Comparison of ENCODE assay signal across 11 mouse cellular contexts in genomic region chr17:43361021-43361420, GRCm38 (mm10). TPM values are rescaled to one million over a fixed set of nuclear protein-coding genes. Genes with fewer than 3 reads are reported as not detected.
DNase-seq lines count a peak whose midpoint lies in the region; ATAC-seq and TF ChIP-seq lines count a peak whose summit lies in the region.
"Had no signal": no experiment of that assay in that cellular context is flagged by ENCODE, and none has a peak within 500 bp of the region (broad histone marks: within the 10 kb centered on the region; RNA-seq: fewer than 3 reads in every experiment).

No protein-coding gene starts in this region.

- no peaks in the 10 kb centered on the region for H3K36me3 ChIP-seq in hindbrain, postnatal 0 days (ENCODE audit: insufficient read depth, low read length)
- H3K36me3 ChIP-seq in hindbrain, embryonic 16.5 days (ENCODE audit: control insufficient read depth, insufficient read depth, low read length): no peaks in the 10 kb centered on the region
- no peaks in the 10 kb centered on the region for H3K36me3 ChIP-seq in midbrain, embryonic 13.5 days
- no peaks in the 10 kb centered on the region for H3K36me3 ChIP-seq in midbrain, embryonic 16.5 days (ENCODE audit: control insufficient read depth, insufficient read depth, low read length)
- no peaks in the 10 kb centered on the region for H3K36me3 ChIP-seq in limb, embryonic 14.5 days (ENCODE audit: control insufficient read depth, insufficient read depth, low read length)
- no peaks in the 10 kb centered on the region for H3K36me3 ChIP-seq in thymus, adult 2 months (ENCODE audit: control insufficient read depth, insufficient read depth, low read length)

- 79% methylated on average over 11 of the region's 11 CpGs for WGBS in hindbrain, postnatal 0 days
- 78% methylated on average over 11 of the region's 11 CpGs for WGBS in hindbrain, embryonic 16.5 days
- 87% methylated on average over 11 of the region's 11 CpGs for WGBS in midbrain, embryonic 13.5 days
- 86% methylated on average over 11 of the region's 11 CpGs for WGBS in midbrain, embryonic 16.5 days
- 79% methylated on average over 11 of the region's 11 CpGs for WGBS in limb, embryonic 14.5 days
- 42% methylated on average over 11 of the region's 11 CpGs for WGBS in thymus, adult 2 months

- H3K27me3 ChIP-seq in hindbrain, postnatal 0 days (ENCODE audit: insufficient read depth, low read length): no peaks in the 10 kb centered on the region
- H3K27me3 ChIP-seq in hindbrain, embryonic 16.5 days (replicated peaks; ENCODE audit: control insufficient read depth, insufficient read depth, low read length): no peaks in the 10 kb centered on the region
- no peaks in the 10 kb centered on the region for H3K27me3 ChIP-seq in midbrain, embryonic 13.5 days
- H3K27me3 ChIP-seq in midbrain, embryonic 16.5 days (ENCODE audit: control insufficient read depth, insufficient read depth, low read depth, low read length): no peaks in the 10 kb centered on the region
- H3K27me3 ChIP-seq in limb, embryonic 14.5 days (ENCODE audit: control insufficient read depth, insufficient read depth, low read length): no peaks in the 10 kb centered on the region
- H3K27me3 ChIP-seq in thymus, adult 2 months (ENCODE audit: control insufficient read depth, insufficient read depth, low read length): no peaks in the 10 kb centered on the region
- H3K27me3 ChIP-seq: forebrain, embryonic 13.5 days had no signal

- no peak for TF ChIP-seq POLR2A in limb, embryonic 14.5 days (IDR thresholded peaks at IDR 0.05; ENCODE audit: borderline replicate concordance, extremely low read depth, insufficient read depth, insufficient read length)
- TF ChIP-seq POLR2A in thymus, adult 2 months (IDR thresholded peaks at IDR 0.05; ENCODE audit: control insufficient read depth, extremely low read depth, insufficient read depth, low read length, poor library complexity): no peak

- peak overlapping the region; percentile 10; the same call in 1 of the 2 replicates for H3K4me3 ChIP-seq in hindbrain, postnatal 0 days (ENCODE audit: low read length)
- H3K4me3 ChIP-seq in hindbrain, embryonic 16.5 days (ENCODE audit: low read length): no peak overlapping the region
- H3K4me3 ChIP-seq in midbrain, embryonic 13.5 days (replicated peaks): peak overlapping the region; percentile 5; the same call in 1 of the 2 replicates
- H3K4me3 ChIP-seq in midbrain, embryonic 16.5 days (ENCODE audit: low read depth, low read length): no peak overlapping the region
- 0 out of 2 replicates have a peak overlapping the region, but pooled peaks have one; percentile 3 for H3K4me3 ChIP-seq in limb, embryonic 14.5 days (replicated peaks; ENCODE audit: low read length)
- no peak overlapping the region for H3K4me3 ChIP-seq in thymus, adult 2 months (ENCODE audit: control insufficient read depth, insufficient read depth, low read length)
- H3K4me3 ChIP-seq: forebrain, embryonic 13.5 days had no signal

- no peak overlapping the region for H3K27ac ChIP-seq in hindbrain, postnatal 0 days
- no peak overlapping the region for H3K27ac ChIP-seq in hindbrain, embryonic 16.5 days (ENCODE audit: low read depth, low read length)
- H3K27ac ChIP-seq in midbrain, embryonic 13.5 days: no peak overlapping the region
- H3K27ac ChIP-seq in midbrain, embryonic 16.5 days (ENCODE audit: low read length): no peak overlapping the region
- no peak overlapping the region for H3K27ac ChIP-seq in limb, embryonic 14.5 days (replicated peaks; ENCODE audit: low read depth, low read length)
- H3K27ac ChIP-seq in thymus, adult 2 months (ENCODE audit: control insufficient read depth, insufficient read depth, low read length): no peak overlapping the region
- H3K27ac ChIP-seq: forebrain, embryonic 13.5 days had no signal

- ATAC-seq in hindbrain, postnatal 0 days: no peak
- no peak for ATAC-seq in hindbrain, embryonic 16.5 days
- no peak for ATAC-seq in midbrain, embryonic 13.5 days
- no peak for ATAC-seq in midbrain, embryonic 16.5 days
- no peak for ATAC-seq in limb, embryonic 14.5 days (ENCODE audit: low FRiP score, low read depth)
- ATAC-seq: forebrain, embryonic 13.5 days had no signal

- 0 out of 2 replicates have a peak overlapping the region, but pooled peaks have one; percentile 13 for H3K4me2 ChIP-seq in hindbrain, postnatal 0 days (ENCODE audit: low read depth, low read length)
- no peak overlapping the region for H3K4me2 ChIP-seq in hindbrain, embryonic 16.5 days (ENCODE audit: low read length)
- H3K4me2 ChIP-seq in midbrain, embryonic 13.5 days (replicated peaks): no peak overlapping the region
- H3K4me2 ChIP-seq in midbrain, embryonic 16.5 days (ENCODE audit: low read length): no peak overlapping the region
- no peak overlapping the region for H3K4me2 ChIP-seq in limb, embryonic 14.5 days (replicated peaks; ENCODE audit: low read depth, low read length, severe bottlenecking)
- H3K4me2 ChIP-seq: forebrain, embryonic 13.5 days had no signal

- H3K4me1 ChIP-seq in hindbrain, postnatal 0 days (ENCODE audit: insufficient read depth, low read length): no peaks in the 10 kb centered on the region
- H3K4me1 ChIP-seq in hindbrain, embryonic 16.5 days (ENCODE audit: control insufficient read depth, insufficient read depth, low read depth, low read length): no peaks in the 10 kb centered on the region; the same call in 1 of the 2 replicates
- H3K4me1 ChIP-seq in midbrain, embryonic 13.5 days (replicated peaks): peaks cover 8% of the 10 kb centered on the region
- H3K4me1 ChIP-seq in midbrain, embryonic 16.5 days (ENCODE audit: control insufficient read depth, insufficient read depth, low read length): peaks cover 13% of the 10 kb centered on the region
- peaks cover 6% of the 10 kb centered on the region for H3K4me1 ChIP-seq in limb, embryonic 14.5 days (ENCODE audit: control insufficient read depth, insufficient read depth, low read length)
- H3K4me1 ChIP-seq in thymus, adult 2 months (replicated peaks; ENCODE audit: control insufficient read depth, insufficient read depth, low read length): no peaks in the 10 kb centered on the region

- intact Hi-C loops in left cerebral cortex, postnatal 14 days (cut with DNase I): no loop called here

- no peak for DNase-seq in hindbrain, postnatal 0 days (ENCODE audit: low spot score)
- DNase-seq in limb, embryonic 14.5 days (ENCODE audit: low spot score): no peak
- DNase-seq in thymus, adult 2 months: no peak
- no peak for DNase-seq in left cerebral cortex, postnatal 14 days (ENCODE audit: low spot score in 2 of 2)
- DNase-seq: right cerebral cortex, postnatal 25 days; thymus, adult 18-20 months had no signal

- no peak for TF ChIP-seq CTCF in hindbrain, postnatal 0 days (IDR thresholded peaks at IDR 0.05; ENCODE audit: low read depth)
- no peak for TF ChIP-seq CTCF in thymus, adult 2 months (IDR thresholded peaks at IDR 0.05; ENCODE audit: borderline replicate concordance, control insufficient read depth, extremely low read depth, insufficient read depth, low read length, poor library complexity)

- H3K9ac ChIP-seq in hindbrain, postnatal 0 days (replicated peaks; ENCODE audit: low read length): no peak overlapping the region
- H3K9ac ChIP-seq in hindbrain, embryonic 16.5 days (ENCODE audit: low read depth, low read length): no peak overlapping the region
- no peak overlapping the region for H3K9ac ChIP-seq in midbrain, embryonic 13.5 days (replicated peaks)
- no peak overlapping the region for H3K9ac ChIP-seq in midbrain, embryonic 16.5 days (ENCODE audit: low read depth, low read length)
- H3K9ac ChIP-seq in limb, embryonic 14.5 days (ENCODE audit: low read depth, low read length, severe bottlenecking): no peak overlapping the region
- H3K9ac ChIP-seq: forebrain, embryonic 13.5 days had no signal

- H3K9me3 ChIP-seq in hindbrain, postnatal 0 days (ENCODE audit: low read length): no peaks in the 10 kb centered on the region
- H3K9me3 ChIP-seq in hindbrain, embryonic 16.5 days (ENCODE audit: control insufficient read depth, low read length): no peaks in the 10 kb centered on the region
- H3K9me3 ChIP-seq in midbrain, embryonic 13.5 days: no peaks in the 10 kb centered on the region
- H3K9me3 ChIP-seq in midbrain, embryonic 16.5 days (replicated peaks; ENCODE audit: control insufficient read depth, low read length, poor library complexity, severe bottlenecking): no peaks in the 10 kb centered on the region
- no peaks in the 10 kb centered on the region for H3K9me3 ChIP-seq in limb, embryonic 14.5 days (ENCODE audit: control insufficient read depth, low read length)
- H3K9me3 ChIP-seq: forebrain, embryonic 13.5 days had no signal

RNA-seq across cellular contexts. Expression of gene Adgrf5, which starts 0.8 kb away (rescaled TPM):
- 17.3 and 24.1 TPM in 2 replicates for total RNA-seq in hindbrain, postnatal 0 days (2014; rRNA removed)
- 3.7 and 3.9 TPM in 2 replicates for polyA plus RNA-seq in hindbrain, postnatal 0 days (2015; fragmentation: Nextera tagmentation; extraction: Ambion mirVana)
- polyA plus RNA-seq in hindbrain, embryonic 16.5 days (2015; fragmentation: Nextera tagmentation; extraction: Ambion mirVana): 8.0 and 10.4 TPM in 2 replicates
- polyA plus RNA-seq in midbrain, embryonic 13.5 days (2015; fragmentation: Nextera tagmentation; extraction: Ambion mirVana): 6.9 and 8.6 TPM in 2 replicates
- 8.4 and 9.1 TPM in 2 replicates for polyA plus RNA-seq in midbrain, embryonic 16.5 days (2015; fragmentation: Nextera tagmentation; extraction: Ambion mirVana)
- polyA plus RNA-seq in limb, embryonic 14.5 days (2012; rRNA removed): 11.9 and 13.3 TPM in 2 replicates
- 7.7 and 9.8 TPM in 2 replicates for polyA plus RNA-seq in limb, embryonic 14.5 days (2014; fragmentation: Nextera tagmentation; extraction: Ambion mirVana)
- polyA plus RNA-seq in thymus, adult 2 months (2012; rRNA removed): 4.5 and 5.7 TPM in 2 replicates
- 10 to 100 TPM; 29.3 to 33.3 TPM for total RNA-seq in left cerebral cortex, postnatal 14 days (2021)
- total RNA-seq: hematopoietic stem cell, adult 5-6 weeks had no signal

Comparison
In these comparisons a context has a peak if more than half of its experiments do, and no peak if none do; other contexts are left out.
1. H3K4me3 ChIP-seq: peak in hindbrain, postnatal 0 days (single experiment), midbrain, embryonic 13.5 days (single experiment) and limb, embryonic 14.5 days (single experiment); none in hindbrain, embryonic 16.5 days (single experiment), midbrain, embryonic 16.5 days (single experiment) and thymus, adult 2 months (single experiment).